Mouse (Mus musculus): ENCODE measurements around the gene Tmem235. TPM values are rescaled to one million over a fixed set of nuclear protein-coding genes. Genes with fewer than 3 reads are reported as not detected.

Gene Tmem235
- polyA plus RNA-seq, 1 experiment from 2014 or later = not detected

GRCm38 (mm10) chr11:117822728-117823241, 37.8 kb upstream of the Tmem235 start:
- no peak overlapping the region for H3K27ac ChIP-seq (replicated peaks; ENCODE audit: low read depth, low read length)
- no peak overlapping the region for H3K4me2 ChIP-seq (ENCODE audit: low read depth, severe bottlenecking)
- H3K27me3 ChIP-seq (ENCODE audit: control insufficient read depth, insufficient read depth, low read length) = no peaks in the 10 kb centered on the region
- H3K36me3 ChIP-seq (ENCODE audit: control insufficient read depth, insufficient read depth, low read length) = peaks cover 20% of the 10 kb centered on the region
- H3K4me1 ChIP-seq (ENCODE audit: control insufficient read depth, insufficient read depth, low read length) = peaks cover 20% of the 10 kb centered on the region
- H3K9me3 ChIP-seq (ENCODE audit: control insufficient read depth, low read length) = no peaks in the 10 kb centered on the region
- no peak for ATAC-seq (ENCODE audit: insufficient number of reproducible peaks, low FRiP score, low TSS enrichment, low read depth)
- H3K4me3 ChIP-seq (ENCODE audit: low read depth, low read length) = no peak overlapping the region
- no peak overlapping the region for H3K9ac ChIP-seq (ENCODE audit: low read length)
- no peak for DNase-seq (ENCODE audit: low spot score)
- WGBS = 93% methylated on average over 7 of the region's 7 CpGs

- Histone ChIP-seq H3K4me1 (ENCODE audit: control insufficient read depth, insufficient read depth, low read length) (peaks cover 20% of the 10 kb centered on the region), H3K9ac (ENCODE audit: low read length) (no peak overlapping the region), H3K27ac (replicated peaks; ENCODE audit: low read depth, low read length) (no peak overlapping the region), H3K4me3 (ENCODE audit: low read depth, low read length) (no peak overlapping the region), H3K36me3 (ENCODE audit: control insufficient read depth, insufficient read depth, low read length) (peaks cover 18% of the 10 kb centered on the region), H3K4me2 (ENCODE audit: low read depth, severe bottlenecking) (no peak overlapping the region), H3K27me3 (ENCODE audit: control insufficient read depth, insufficient read depth, low read length) (no peaks in the 10 kb centered on the region), H3K9me3 (ENCODE audit: control insufficient read depth, low read length) (no peaks in the 10 kb centered on the region)
- no peak for ATAC-seq (ENCODE audit: insufficient number of reproducible peaks, low FRiP score, low TSS enrichment, low read depth)
- 91% methylated on average over 6 of the region's 6 CpGs for WGBS
- no peak for DNase-seq (ENCODE audit: low spot score)
These were observed 37.1 kb upstream of the Tmem235 start for GRCm38 (mm10) chr11:117823411-117823810.

- Histone ChIP-seq H3K9me3 (ENCODE audit: control insufficient read depth, low read length) (no peaks in the 10 kb centered on the region), H3K27me3 (ENCODE audit: control insufficient read depth, insufficient read depth, low read length) (no peaks in the 10 kb centered on the region), H3K27ac (replicated peaks; ENCODE audit: low read depth, low read length) (no peak overlapping the region), H3K9ac (ENCODE audit: low read length) (peak overlapping the region; percentile 93), H3K4me1 (ENCODE audit: control insufficient read depth, insufficient read depth, low read length) (peaks cover 20% of the 10 kb centered on the region), H3K36me3 (ENCODE audit: control insufficient read depth, insufficient read depth, low read length) (peaks cover 13% of the 10 kb centered on the region), H3K4me2 (ENCODE audit: low read depth, severe bottlenecking) (peak overlapping the region; percentile 90), H3K4me3 (ENCODE audit: low read depth, low read length) (peak overlapping the region; percentile 81)
- no peak for ATAC-seq (ENCODE audit: insufficient number of reproducible peaks, low FRiP score, low TSS enrichment, low read depth)
- WGBS = 29% methylated on average over 23 of the region's 23 CpGs
- DNase-seq (ENCODE audit: low spot score) = peak; percentile 92
These were observed 36.2 kb upstream of the Tmem235 start for GRCm38 (mm10) chr11:117824060-117824969.

- WGBS = 0% methylated on average over 34 of the region's 34 CpGs
- Histone ChIP-seq H3K27me3 (ENCODE audit: control insufficient read depth, insufficient read depth, low read length) (no peaks in the 10 kb centered on the region), H3K9me3 (ENCODE audit: control insufficient read depth, low read length) (no peaks in the 10 kb centered on the region), H3K4me2 (ENCODE audit: low read depth, severe bottlenecking) (peak within 1 kb of the TSS; percentile 90), H3K36me3 (ENCODE audit: control insufficient read depth, insufficient read depth, low read length) (peaks cover 10% of the 10 kb centered on the region), H3K4me3 (ENCODE audit: low read depth, low read length) (peak within 1 kb of the TSS; percentile 81), H3K9ac (ENCODE audit: low read length) (peak within 1 kb of the TSS; percentile 93), H3K4me1 (ENCODE audit: control insufficient read depth, insufficient read depth, low read length) (peaks cover 20% of the 10 kb centered on the region), H3K27ac (replicated peaks; ENCODE audit: low read depth, low read length) (peak within 1 kb of the TSS; percentile 95)
- DNase-seq (ENCODE audit: low spot score) (peak; percentile 90), ATAC-seq (ENCODE audit: insufficient number of reproducible peaks, low FRiP score, low TSS enrichment, low read depth) (peak; percentile 71; the same call in 1 of the 2 replicates)
These were observed 35.0 kb upstream of the Tmem235 start, which contains the start of the genes Afmid and Tk1 for GRCm38 (mm10) chr11:117825333-117826101. TSS of gene Afmid (plus strand) at chr11:117825924. TSS of gene Tk1 (minus strand) at chr11:117826092.

DNA sequence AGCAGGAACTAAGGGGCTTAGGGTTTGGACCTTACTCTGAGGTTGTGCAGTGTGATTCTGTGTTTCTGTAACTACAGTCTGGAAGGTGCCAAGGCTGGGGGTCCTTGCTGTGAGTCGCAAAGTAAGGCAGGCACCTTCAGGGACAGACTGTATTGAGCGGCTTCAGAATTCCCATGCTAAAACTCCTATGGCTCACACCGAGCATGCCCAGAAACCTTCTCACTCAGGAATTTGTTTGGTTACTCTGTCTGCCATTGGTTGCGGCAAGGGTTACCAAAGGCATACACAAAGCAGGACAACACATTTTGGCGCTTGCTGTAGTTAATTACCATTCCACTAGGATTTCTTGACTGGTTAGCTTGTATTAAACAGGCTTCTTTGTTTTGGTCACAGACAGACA, 34.4 kb upstream of the Tmem235 start:
- Histone ChIP-seq H3K36me3 (ENCODE audit: control insufficient read depth, insufficient read depth, low read length) (peaks cover 6% of the 10 kb centered on the region; the same call in 1 of the 2 replicates), H3K9me3 (ENCODE audit: control insufficient read depth, low read length) (no peaks in the 10 kb centered on the region), H3K4me2 (ENCODE audit: low read depth, severe bottlenecking) (peak overlapping the region; percentile 90), H3K9ac (ENCODE audit: low read length) (peak overlapping the region; percentile 93), H3K27ac (replicated peaks; ENCODE audit: low read depth, low read length) (peak overlapping the region; percentile 95), H3K4me3 (ENCODE audit: low read depth, low read length) (peak overlapping the region; percentile 81), H3K4me1 (ENCODE audit: control insufficient read depth, insufficient read depth, low read length) (peaks cover 20% of the 10 kb centered on the region), H3K27me3 (ENCODE audit: control insufficient read depth, insufficient read depth, low read length) (no peaks in the 10 kb centered on the region)
- ATAC-seq (ENCODE audit: insufficient number of reproducible peaks, low FRiP score, low TSS enrichment, low read depth) (peak; percentile 36; the same call in 1 of the 2 replicates), DNase-seq (ENCODE audit: low spot score) (no peak)
- WGBS = 11% methylated on average over 5 of the region's 5 CpGs

GRCm38 (mm10) chr11:117826916-117827315, 33.6 kb upstream of the Tmem235 start:
- DNase-seq (ENCODE audit: low spot score) (no peak), ATAC-seq (ENCODE audit: insufficient number of reproducible peaks, low FRiP score, low TSS enrichment, low read depth) (no peak)
- peaks cover 20% of the 10 kb centered on the region for H3K4me1 ChIP-seq (ENCODE audit: control insufficient read depth, insufficient read depth, low read length)
- peak overlapping the region; percentile 90; the same call in 1 of the 2 replicates for H3K4me2 ChIP-seq (ENCODE audit: low read depth, severe bottlenecking)
- 0 out of 2 replicates have a peak overlapping the region, but pooled peaks have one; percentile 95 for H3K27ac ChIP-seq (replicated peaks; ENCODE audit: low read depth, low read length)
- H3K9ac ChIP-seq (ENCODE audit: low read length) = peak overlapping the region; percentile 28; the same call in 1 of the 2 replicates
- 74% methylated on average over 8 of the region's 8 CpGs for WGBS
- no peaks in the 10 kb centered on the region for H3K27me3 ChIP-seq (ENCODE audit: control insufficient read depth, insufficient read depth, low read length)
- H3K36me3 ChIP-seq (ENCODE audit: control insufficient read depth, insufficient read depth, low read length) = peaks cover 3% of the 10 kb centered on the region; the same call in 1 of the 2 replicates
- H3K4me3 ChIP-seq (ENCODE audit: low read depth, low read length) = no peak overlapping the region
- H3K9me3 ChIP-seq (ENCODE audit: control insufficient read depth, low read length) = no peaks in the 10 kb centered on the region

- no peak for DNase-seq (ENCODE audit: low spot score)
- 34% methylated on average over 3 of the region's 3 CpGs for WGBS
- Histone ChIP-seq H3K36me3 (ENCODE audit: control insufficient read depth, insufficient read depth, low read length) (peaks cover 3% of the 10 kb centered on the region; the same call in 1 of the 2 replicates), H3K9ac (ENCODE audit: low read length) (peak overlapping the region; percentile 12; the same call in 1 of the 2 replicates), H3K4me1 (ENCODE audit: control insufficient read depth, insufficient read depth, low read length) (peaks cover 20% of the 10 kb centered on the region), H3K4me2 (ENCODE audit: low read depth, severe bottlenecking) (0 out of 2 replicates have a peak overlapping the region, but pooled peaks have one; percentile 10), H3K4me3 (ENCODE audit: low read depth, low read length) (no peak overlapping the region), H3K27ac (replicated peaks; ENCODE audit: low read depth, low read length) (no peak overlapping the region), H3K9me3 (ENCODE audit: control insufficient read depth, low read length) (no peaks in the 10 kb centered on the region), H3K27me3 (ENCODE audit: control insufficient read depth, insufficient read depth, low read length) (no peaks in the 10 kb centered on the region)
- no peak for ATAC-seq (ENCODE audit: insufficient number of reproducible peaks, low FRiP score, low TSS enrichment, low read depth)
These were observed 33.2 kb upstream of the Tmem235 start for GRCm38 (mm10) chr11:117827386-117827785.

All from limb, embryonic 11.5 days (tissue).